Mouse (Mus musculus) mammary gland, adult 2 months (tissue): ENCODE measurements around the gene Fbxw11. TPM values are rescaled to one million over a fixed set of nuclear protein-coding genes. Genes with fewer than 3 reads are reported as not detected.

Experiments used
- polyA plus RNA-seq: library from polyadenylated mRNA; depleted of rRNA; stranded (reverse); fragments of >200 nt; gene quantifications from 2 replicates; pipeline ENCODE4 v1.2.3, GENCODE M21; 2012; ENCODE audit warnings: low replicate concordance; rRNA removed

Gene Fbxw11
- 45.2 and 79.5 TPM in 2 replicates for polyA plus RNA-seq

GRCm38 (mm10) chr11:32642249-32642876 is at the start of gene Fbxw11:
Gene Fbxw11 (plus strand): TSS chr11:32642724.

Other genes starting within 250 kb of the Fbxw11 start
- gene Ubtd2, start 187.4 kb upstream of the Fbxw11 start, polyA plus RNA-seq = 10.6 and 13.1 TPM in 2 replicates
- gene Efcab9, start 110.6 kb upstream of the Fbxw11 start, polyA plus RNA-seq = 0.23 TPM in 1 of 2 replicates, not detected in the other
- 27.3 and 44.9 TPM in 2 replicates for gene Stk10, start 109.4 kb upstream of the Fbxw11 start, polyA plus RNA-seq
- gene Smim23, start 181.9 kb downstream of the Fbxw11 start, polyA plus RNA-seq = not detected in 2 replicates